Mouse (Mus musculus): ENCODE measurements around the gene Comt. TPM values are rescaled to one million over a fixed set of nuclear protein-coding genes. Genes with fewer than 3 reads are reported as not detected.
A peak's percentile ranks its signal among the peaks of the same experiment; 100 is the strongest.

Comt gene
- polyA plus RNA-seq, 2 experiments = 69.8 to 73.8 TPM

DNA sequence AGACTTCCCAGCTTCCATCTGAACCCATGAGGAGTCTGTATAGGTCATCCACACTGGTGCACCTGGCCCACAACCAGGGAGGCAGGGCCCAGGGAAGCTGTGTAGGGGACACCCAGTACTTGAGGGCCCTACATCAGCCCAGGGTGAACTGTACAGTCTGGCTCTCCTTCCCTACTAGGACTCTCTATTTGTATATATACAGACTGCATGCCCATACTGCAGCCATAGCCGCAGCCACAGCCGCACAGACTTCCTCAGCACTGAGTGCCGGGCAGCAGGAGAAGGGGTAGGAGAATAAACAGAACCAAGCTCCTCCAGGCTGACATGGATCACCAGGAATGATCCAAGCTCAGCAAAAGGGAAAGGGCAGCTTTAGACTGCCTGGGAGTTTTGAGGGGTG is 34.2 kb upstream of the Comt start:
- H3K27ac ChIP-seq = no peak overlapping the region
- no peak overlapping the region for H3K4me3 ChIP-seq (ENCODE audit: insufficient read depth in 1 of 2, low read depth in 2 of 2, low read length in 2 of 2)
- peaks cover 88% of the 10 kb centered on the region for H3K36me3 ChIP-seq (replicated peaks; ENCODE audit: control insufficient read depth, insufficient read depth, low read depth)
- H3K4me2 ChIP-seq (ENCODE audit: low read depth) = no peak overlapping the region
- peaks cover 0 to 20% of the 10 kb centered on the region in 2 experiments; a peak in 3 of 4 replicates for H3K4me1 ChIP-seq (replicated peaks; ENCODE audit: control insufficient read depth in 2 of 2, insufficient read depth in 2 of 2, low read length in 1 of 2)
- ATAC-seq (ENCODE audit: insufficient read depth) (no peak), DNase-seq (ENCODE audit: low read depth in 3 of 3, low spot score in 3 of 3) (no peak)
- no peaks in the 10 kb centered on the region for H3K9me3 ChIP-seq (ENCODE audit: control insufficient read depth, low read length)
- no peak overlapping the region for H3K9ac ChIP-seq (replicated peaks)
- no peaks in the 10 kb centered on the region for H3K27me3 ChIP-seq (ENCODE audit: control insufficient read depth, insufficient read depth, low read length)
- WGBS (ENCODE audit: insufficient replicate concordance) = 94% methylated on average over 3 of the region's 3 CpGs
- TF ChIP-seq CTCF (IDR thresholded peaks at IDR 0.05; ENCODE audit: low read depth) = no peak
- no peak for TF ChIP-seq EP300 (IDR thresholded peaks at IDR 0.05; ENCODE audit: low read depth)

DNA sequence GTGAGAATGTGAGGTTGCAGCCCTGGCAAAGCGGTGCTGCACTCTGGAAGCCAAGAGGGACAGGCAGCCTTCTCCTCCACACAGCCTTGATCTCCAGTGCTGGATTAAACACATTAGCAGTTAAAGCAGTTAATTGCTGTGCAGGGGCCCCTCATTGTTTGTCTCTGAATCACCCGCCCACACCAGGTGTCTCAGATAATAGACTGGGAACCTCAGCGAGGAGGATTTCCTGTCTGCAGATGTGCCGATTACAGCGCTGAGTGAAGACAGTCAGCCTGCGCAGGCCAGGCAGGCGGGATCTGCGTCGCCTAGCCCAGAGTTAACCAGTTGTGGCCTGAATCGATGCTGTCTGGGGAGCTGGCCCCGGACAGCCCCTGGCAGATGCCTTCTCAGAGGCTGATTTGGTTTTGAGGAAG is 33.3 kb upstream of the Comt start:
- Histone ChIP-seq H3K9ac (replicated peaks) (no peak overlapping the region), H3K27me3 (ENCODE audit: control insufficient read depth, insufficient read depth, low read length) (no peaks in the 10 kb centered on the region), H3K4me1 (replicated peaks; ENCODE audit: control insufficient read depth in 2 of 2, insufficient read depth in 2 of 2, low read length in 1 of 2) (peaks cover 0 to 20% of the 10 kb centered on the region in 2 experiments; a peak in 3 of 4 replicates), H3K4me3 (ENCODE audit: insufficient read depth in 1 of 2, low read depth in 2 of 2, low read length in 2 of 2) (no peak overlapping the region), H3K27ac (0 out of 2 replicates have a peak overlapping the region, but pooled peaks have one; percentile 7), H3K36me3 (replicated peaks; ENCODE audit: control insufficient read depth, insufficient read depth, low read depth) (peaks cover 91% of the 10 kb centered on the region), H3K4me2 (ENCODE audit: low read depth) (peak overlapping the region; percentile 32), H3K9me3 (ENCODE audit: control insufficient read depth, low read length) (no peaks in the 10 kb centered on the region)
- TF ChIP-seq CTCF (IDR thresholded peaks at IDR 0.05; ENCODE audit: low read depth) = no peak
- TF ChIP-seq EP300 (IDR thresholded peaks at IDR 0.05; ENCODE audit: low read depth) = peak; percentile 74
- ATAC-seq (ENCODE audit: insufficient read depth) (peak; percentile 76), DNase-seq (ENCODE audit: low read depth in 3 of 3, low spot score in 3 of 3) (peak; percentile 51 to 55 (median 51))
- WGBS (ENCODE audit: insufficient replicate concordance) = 4% methylated on average over 11 of the region's 11 CpGs

DNA sequence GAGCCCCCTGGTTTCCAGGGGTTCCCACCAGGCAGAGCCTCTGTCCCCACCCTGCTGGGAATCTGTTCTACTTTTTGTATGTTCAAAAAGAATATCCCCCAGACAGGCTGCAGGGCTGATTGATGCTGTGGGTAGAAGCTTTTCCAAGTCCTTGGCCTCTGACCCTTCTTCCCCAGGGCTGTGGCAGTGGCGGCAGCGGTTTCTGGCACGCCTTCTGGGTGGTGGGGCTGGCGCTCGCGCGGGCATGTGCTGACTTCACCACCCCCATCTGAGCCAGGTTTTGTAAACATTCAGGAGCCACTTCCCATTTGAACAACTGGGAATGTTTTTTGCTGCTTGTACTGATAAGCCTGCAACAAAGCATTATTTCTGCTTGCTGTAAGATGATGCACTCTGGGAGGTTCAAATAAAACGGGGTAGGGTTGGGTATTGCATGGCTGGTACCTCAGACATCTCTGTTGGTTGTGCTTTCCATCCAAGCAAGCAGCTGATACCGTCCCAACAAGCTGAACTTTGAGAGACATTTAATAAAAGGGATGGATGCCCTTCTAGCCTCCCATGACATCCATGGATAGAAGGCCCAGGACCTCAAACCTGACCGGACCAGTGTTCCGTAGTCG is 32.8 kb upstream of the Comt start:
- no peak overlapping the region; the same call in 1 of the 2 replicates for H3K9ac ChIP-seq (replicated peaks)
- no peak for TF ChIP-seq EP300 (IDR thresholded peaks at IDR 0.05; ENCODE audit: low read depth)
- no peak for TF ChIP-seq CTCF (IDR thresholded peaks at IDR 0.05; ENCODE audit: low read depth)
- H3K4me2 ChIP-seq (ENCODE audit: low read depth) = peak overlapping the region; percentile 32
- H3K36me3 ChIP-seq (replicated peaks; ENCODE audit: control insufficient read depth, insufficient read depth, low read depth) = peaks cover 91% of the 10 kb centered on the region
- H3K27me3 ChIP-seq (ENCODE audit: control insufficient read depth, insufficient read depth, low read length) = no peaks in the 10 kb centered on the region
- no peak; the same call in 1 of the 2 replicates for ATAC-seq (ENCODE audit: insufficient read depth)
- whole genome bisulfite sequencing (ENCODE audit: insufficient replicate concordance) = 5% methylated on average over 12 of the region's 12 CpGs
- H3K4me1 ChIP-seq (replicated peaks; ENCODE audit: control insufficient read depth in 2 of 2, insufficient read depth in 2 of 2, low read length in 1 of 2) = peaks cover 0 to 20% of the 10 kb centered on the region in 2 experiments; a peak in 3 of 4 replicates
- no peak overlapping the region for H3K4me3 ChIP-seq (ENCODE audit: insufficient read depth in 1 of 2, low read depth in 2 of 2, low read length in 2 of 2)
- no peak for DNase-seq (ENCODE audit: low read depth in 3 of 3, low spot score in 3 of 3)
- no peaks in the 10 kb centered on the region for H3K9me3 ChIP-seq (ENCODE audit: control insufficient read depth, low read length)
- peak overlapping the region; percentile 7; the same call in 1 of the 2 replicates for H3K27ac ChIP-seq

DNA sequence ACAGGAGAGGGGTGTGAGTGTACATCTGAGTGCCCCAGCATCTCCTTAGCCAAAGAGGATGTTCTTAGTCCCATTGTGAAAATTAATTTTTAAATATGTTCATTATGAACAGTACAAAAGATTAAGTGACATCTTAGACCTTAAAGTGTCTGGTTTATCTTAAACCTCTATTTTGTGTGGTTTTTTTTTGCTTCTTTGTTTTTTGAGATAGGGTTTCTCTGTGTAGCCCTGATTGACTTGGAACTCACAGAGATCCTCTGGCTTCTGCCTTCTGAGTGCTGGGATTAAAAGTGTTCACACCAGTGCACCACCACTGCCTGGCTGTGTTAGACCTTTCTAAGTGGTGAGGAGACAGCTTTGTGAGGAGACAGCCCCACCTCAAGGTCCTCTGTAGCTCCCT is 32.0 kb upstream of the Comt start:
- Histone ChIP-seq H3K9ac (replicated peaks) (no peak overlapping the region), H3K4me3 (ENCODE audit: insufficient read depth in 1 of 2, low read depth in 2 of 2, low read length in 2 of 2) (no peak overlapping the region), H3K4me2 (ENCODE audit: low read depth) (no peak overlapping the region; the same call in 1 of the 2 replicates), H3K4me1 (replicated peaks; ENCODE audit: control insufficient read depth in 2 of 2, insufficient read depth in 2 of 2, low read length in 1 of 2) (peaks cover 0 to 20% of the 10 kb centered on the region in 2 experiments; a peak in 3 of 4 replicates), H3K27me3 (ENCODE audit: control insufficient read depth, insufficient read depth, low read length) (no peaks in the 10 kb centered on the region), H3K36me3 (replicated peaks; ENCODE audit: control insufficient read depth, insufficient read depth, low read depth) (peaks cover 88% of the 10 kb centered on the region), H3K27ac (no peak overlapping the region), H3K9me3 (ENCODE audit: control insufficient read depth, low read length) (no peaks in the 10 kb centered on the region)
- ATAC-seq (ENCODE audit: insufficient read depth) (no peak), DNase-seq (ENCODE audit: low read depth in 3 of 3, low spot score in 3 of 3) (no peak)
- TF ChIP-seq CTCF (IDR thresholded peaks at IDR 0.05; ENCODE audit: low read depth) (no peak), EP300 (IDR thresholded peaks at IDR 0.05; ENCODE audit: low read depth) (no peak)

DNA sequence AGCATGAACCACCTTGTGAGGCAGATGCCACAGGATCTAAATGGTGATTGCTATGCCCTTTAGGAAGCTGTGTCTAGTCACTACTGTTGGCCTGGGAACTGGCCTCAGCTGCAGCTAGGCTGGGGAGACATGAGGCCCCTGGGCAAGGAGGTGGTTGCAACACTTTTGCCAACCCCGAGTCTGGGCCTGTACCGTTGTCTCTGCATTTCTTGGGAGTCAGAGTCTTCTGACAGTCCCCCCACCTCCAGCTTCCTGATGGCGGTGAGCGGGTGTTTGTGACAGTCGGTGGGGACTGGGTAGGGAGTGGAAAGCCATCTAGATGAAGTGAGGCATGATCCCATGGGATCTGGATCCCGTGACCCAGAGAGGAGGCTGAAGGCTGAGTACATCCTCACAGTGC is 28.8 kb upstream of the Comt start:
- DNase-seq (ENCODE audit: low read depth in 3 of 3, low spot score in 3 of 3) = no peak
- Histone ChIP-seq H3K27me3 (ENCODE audit: control insufficient read depth, insufficient read depth, low read length) (no peaks in the 10 kb centered on the region), H3K9me3 (ENCODE audit: control insufficient read depth, low read length) (no peaks in the 10 kb centered on the region), H3K36me3 (replicated peaks; ENCODE audit: control insufficient read depth, insufficient read depth, low read depth) (peaks cover 82% of the 10 kb centered on the region), H3K9ac (replicated peaks) (no peak overlapping the region), H3K27ac (no peak overlapping the region), H3K4me2 (ENCODE audit: low read depth) (no peak overlapping the region), H3K4me3 (ENCODE audit: insufficient read depth in 1 of 2, low read depth in 2 of 2, low read length in 2 of 2) (no peak overlapping the region), H3K4me1 (replicated peaks; ENCODE audit: control insufficient read depth in 2 of 2, insufficient read depth in 2 of 2, low read length in 1 of 2) (peaks cover 0 to 19% of the 10 kb centered on the region in 2 experiments; a peak in 3 of 4 replicates)
- 82% methylated on average over 6 of the region's 6 CpGs for WGBS (ENCODE audit: insufficient replicate concordance)
- ATAC-seq (ENCODE audit: insufficient read depth) = no peak
- TF ChIP-seq EP300 (IDR thresholded peaks at IDR 0.05; ENCODE audit: low read depth) (no peak), CTCF (IDR thresholded peaks at IDR 0.05; ENCODE audit: low read depth) (no peak)

Data from liver, embryonic 14.5 days (tissue).